Mouse (Mus musculus): ENCODE measurements around the gene Cdk9. TPM values are rescaled to one million over a fixed set of nuclear protein-coding genes. Genes with fewer than 3 reads are reported as not detected.

The Cdk9 gene
- polyA plus RNA-seq, 1 experiment from 2014 or later: 126 TPM

DNA sequence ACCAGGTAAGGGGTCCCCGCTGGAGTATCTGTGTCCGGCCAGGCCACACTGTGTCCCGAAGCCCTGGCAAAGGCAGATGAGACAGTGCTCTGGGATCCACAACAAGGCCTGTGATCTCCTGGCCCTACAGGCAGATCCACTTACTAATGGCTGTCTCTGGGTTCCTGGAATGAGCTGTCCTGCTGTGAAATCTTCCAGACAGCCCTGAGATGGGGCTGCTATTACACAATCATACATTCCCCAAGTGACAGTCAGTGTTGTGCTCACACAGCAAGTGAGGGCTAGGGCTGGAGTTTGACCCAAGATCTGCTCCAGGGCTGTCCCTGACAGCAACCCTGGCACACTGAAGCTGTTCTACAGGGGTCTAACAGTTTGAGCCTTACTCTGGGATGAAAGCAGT lies 27.1 kb downstream of the Cdk9 start:
- 97% methylated on average over 3 of the region's 3 CpGs for WGBS
- no peak overlapping the region for H3K9ac ChIP-seq
- H3K4me2 ChIP-seq (replicated peaks): no peak overlapping the region
- no peaks in the 10 kb centered on the region for H3K9me3 ChIP-seq
- H3K4me3 ChIP-seq: no peak overlapping the region
- H3K4me1 ChIP-seq: peaks cover 14% of the 10 kb centered on the region
- H3K36me3 ChIP-seq: peaks cover 59% of the 10 kb centered on the region
- H3K27me3 ChIP-seq: no peaks in the 10 kb centered on the region
- ATAC-seq (ENCODE audit: insufficient number of reproducible peaks, insufficient read depth, low FRiP score, low TSS enrichment): no peak
- H3K27ac ChIP-seq: no peak overlapping the region

DNA sequence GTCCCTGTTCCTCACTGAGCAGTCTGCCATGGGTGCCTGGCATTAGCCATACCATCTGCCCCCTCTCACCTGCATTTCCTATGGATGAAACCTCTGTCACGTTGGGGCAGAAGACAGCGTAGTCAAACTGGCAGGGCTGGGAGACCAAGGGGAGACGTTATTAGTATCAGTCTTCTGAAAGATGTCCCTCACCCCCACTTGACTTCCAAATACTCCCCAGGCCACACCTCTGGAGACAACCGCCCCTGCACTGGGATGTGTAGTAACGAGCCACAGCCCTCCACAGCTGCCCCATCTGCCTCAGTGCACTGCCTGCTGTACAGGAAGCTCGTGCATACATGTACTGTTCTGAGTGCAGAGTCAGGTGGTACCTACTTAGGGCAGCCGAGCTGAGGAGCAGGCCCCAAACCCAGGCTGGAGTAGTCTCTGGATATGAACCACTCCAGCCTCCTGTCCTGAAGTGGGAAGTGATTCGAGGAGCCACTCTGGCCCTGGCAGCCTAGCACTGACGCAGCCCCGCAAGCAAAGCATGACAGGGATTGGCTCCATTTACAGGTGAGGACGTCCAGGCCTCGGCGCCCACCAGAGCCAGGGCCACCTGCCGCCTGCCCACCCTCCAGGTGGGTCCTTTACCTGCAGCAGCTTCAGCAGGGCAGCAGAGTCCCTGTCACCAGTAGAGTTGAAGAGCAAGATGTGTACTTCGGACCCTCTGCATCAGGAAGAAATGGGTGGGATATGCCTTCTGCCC lies 28.0 kb downstream of the Cdk9 start:
- no peak for ATAC-seq (ENCODE audit: insufficient number of reproducible peaks, insufficient read depth, low FRiP score, low TSS enrichment)
- Histone ChIP-seq H3K9ac (no peak overlapping the region), H3K27me3 (no peaks in the 10 kb centered on the region), H3K36me3 (peaks cover 59% of the 10 kb centered on the region), H3K9me3 (no peaks in the 10 kb centered on the region), H3K4me2 (replicated peaks) (no peak overlapping the region), H3K4me3 (no peak overlapping the region), H3K4me1 (peaks cover 17% of the 10 kb centered on the region), H3K27ac (no peak overlapping the region)
- 92% methylated on average over 15 of the region's 15 CpGs for whole genome bisulfite sequencing

DNA sequence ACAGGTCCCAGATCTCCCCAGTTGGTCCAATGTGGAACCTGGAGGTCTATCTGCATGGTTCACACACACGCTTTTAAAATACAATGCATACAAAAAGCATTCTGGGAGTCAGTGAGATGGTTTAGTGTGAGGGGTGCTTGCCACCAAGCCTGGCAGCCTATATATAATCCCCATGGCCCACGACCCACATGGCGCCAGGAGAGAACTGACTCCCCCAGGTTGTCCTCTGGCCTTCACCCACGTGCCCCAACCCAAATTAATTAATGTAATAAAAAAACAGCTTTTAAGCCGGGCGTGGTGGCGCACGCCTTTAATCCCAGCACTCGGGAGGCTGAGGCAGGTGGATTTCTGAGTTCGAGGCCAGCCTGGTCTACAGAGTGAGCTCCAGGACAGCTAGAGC lies 29.2 kb downstream of the Cdk9 start:
- ATAC-seq (ENCODE audit: insufficient number of reproducible peaks, insufficient read depth, low FRiP score, low TSS enrichment): no peak
- no peak overlapping the region for H3K27ac ChIP-seq
- WGBS: 87% methylated on average over 10 of the region's 10 CpGs
- H3K4me3 ChIP-seq: no peak overlapping the region
- H3K27me3 ChIP-seq: no peaks in the 10 kb centered on the region
- H3K4me1 ChIP-seq: peaks cover 19% of the 10 kb centered on the region
- peaks cover 59% of the 10 kb centered on the region for H3K36me3 ChIP-seq
- H3K4me2 ChIP-seq (replicated peaks): no peak overlapping the region
- H3K9ac ChIP-seq: no peak overlapping the region
- no peaks in the 10 kb centered on the region for H3K9me3 ChIP-seq

DNA sequence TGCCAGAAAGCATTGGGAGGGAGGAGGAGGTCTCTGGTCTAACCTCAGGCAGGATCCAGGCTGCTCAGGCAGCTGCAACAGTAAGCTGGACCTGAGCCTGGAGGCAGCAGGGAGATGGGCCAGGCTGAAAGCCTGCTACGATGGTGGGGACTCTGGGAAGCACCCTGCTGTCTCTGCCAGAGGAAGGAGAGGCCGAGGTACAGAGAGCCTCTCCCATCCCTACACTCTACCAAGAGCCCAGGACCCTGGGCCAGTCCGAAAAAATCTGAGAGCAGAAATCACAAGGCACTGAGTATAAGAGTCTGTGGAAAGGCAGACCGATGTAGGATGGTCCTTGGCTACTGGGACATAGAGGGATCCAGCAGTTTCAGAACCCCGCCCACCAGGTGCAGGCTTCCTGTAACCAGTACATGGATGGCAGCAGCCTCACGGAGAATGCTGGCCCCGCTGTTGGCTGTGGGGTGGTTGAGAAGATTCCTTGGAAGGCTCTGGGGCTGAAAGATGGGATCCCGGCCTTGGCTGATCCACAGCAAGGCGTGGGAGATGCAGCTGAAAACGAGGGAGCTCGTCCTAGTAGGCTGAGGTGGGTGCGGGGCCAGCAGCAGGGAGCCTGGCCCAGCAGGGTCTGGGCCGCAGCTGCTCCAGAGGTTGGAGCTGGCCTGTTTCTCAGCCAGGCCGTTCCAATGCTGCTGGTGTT lies 30.0 kb downstream of the Cdk9 start:
- ATAC-seq (ENCODE audit: insufficient number of reproducible peaks, insufficient read depth, low FRiP score, low TSS enrichment): no peak
- H3K4me3 ChIP-seq: no peak overlapping the region
- 78% methylated on average over 14 of the region's 14 CpGs for WGBS
- H3K9ac ChIP-seq: no peak overlapping the region
- no peak overlapping the region for H3K4me2 ChIP-seq (replicated peaks)
- H3K27ac ChIP-seq: no peak overlapping the region
- peaks cover 19% of the 10 kb centered on the region for H3K4me1 ChIP-seq
- H3K27me3 ChIP-seq: no peaks in the 10 kb centered on the region
- peaks cover 57% of the 10 kb centered on the region for H3K36me3 ChIP-seq
- no peaks in the 10 kb centered on the region for H3K9me3 ChIP-seq

- Histone ChIP-seq H3K9ac (no peak overlapping the region), H3K4me3 (no peak overlapping the region), H3K27ac (no peak overlapping the region), H3K36me3 (peaks cover 46% of the 10 kb centered on the region), H3K27me3 (no peaks in the 10 kb centered on the region), H3K9me3 (no peaks in the 10 kb centered on the region), H3K4me2 (replicated peaks) (no peak overlapping the region), H3K4me1 (peaks cover 19% of the 10 kb centered on the region)
- ATAC-seq (ENCODE audit: insufficient number of reproducible peaks, insufficient read depth, low FRiP score, low TSS enrichment): no peak
- WGBS: 58% methylated on average over 6 of the region's 6 CpGs
These were observed 31.1 kb downstream of the Cdk9 start for GRCm38 (mm10) chr2:32681754-32682153.

- no peak for ATAC-seq (ENCODE audit: insufficient number of reproducible peaks, insufficient read depth, low FRiP score, low TSS enrichment)
These were observed 31.8 kb downstream of the Cdk9 start for GRCm38 (mm10) chr2:32680961-32681650.

GRCm38 (mm10) chr2:32680051-32680451 lies 32.8 kb downstream of the Cdk9 start:
- Histone ChIP-seq H3K4me1 (peaks cover 19% of the 10 kb centered on the region), H3K4me2 (replicated peaks) (no peak overlapping the region), H3K9ac (no peak overlapping the region), H3K36me3 (peaks cover 29% of the 10 kb centered on the region), H3K9me3 (no peaks in the 10 kb centered on the region), H3K27me3 (no peaks in the 10 kb centered on the region), H3K27ac (peak overlapping the region; percentile 55; the same call in 1 of the 2 replicates), H3K4me3 (no peak overlapping the region)
- WGBS: 50% methylated on average over 7 of the region's 7 CpGs
- no peak for ATAC-seq (ENCODE audit: insufficient number of reproducible peaks, insufficient read depth, low FRiP score, low TSS enrichment)

More at GRCm38 (mm10) chr2:32680961-32681650, 31.8 kb downstream of the Cdk9 start:
- peaks cover 40% of the 10 kb centered on the region for H3K36me3 ChIP-seq
- WGBS: 85% methylated on average over 19 of the region's 19 CpGs
- H3K9me3 ChIP-seq: no peaks in the 10 kb centered on the region
- H3K4me3 ChIP-seq: no peak overlapping the region
- no peak overlapping the region for H3K4me2 ChIP-seq (replicated peaks)
- H3K27me3 ChIP-seq: no peaks in the 10 kb centered on the region
- 0 out of 2 replicates have a peak overlapping the region, but pooled peaks have one; percentile 55 for H3K27ac ChIP-seq
- H3K9ac ChIP-seq: no peak overlapping the region
- H3K4me1 ChIP-seq: peaks cover 19% of the 10 kb centered on the region

- WGBS: 92% methylated on average over 7 of the region's 7 CpGs
- Histone ChIP-seq H3K4me3 (no peak overlapping the region), H3K36me3 (peaks cover 5% of the 10 kb centered on the region), H3K9me3 (no peaks in the 10 kb centered on the region), H3K4me1 (peaks cover 19% of the 10 kb centered on the region), H3K4me2 (replicated peaks) (no peak overlapping the region), H3K27ac (no peak overlapping the region), H3K27me3 (no peaks in the 10 kb centered on the region), H3K9ac (no peak overlapping the region)
- no peak for ATAC-seq (ENCODE audit: insufficient number of reproducible peaks, insufficient read depth, low FRiP score, low TSS enrichment)
These were observed 35.2 kb downstream of the Cdk9 start for GRCm38 (mm10) chr2:32677683-32678082.

- H3K4me1 ChIP-seq: peaks cover 16% of the 10 kb centered on the region
- no peak overlapping the region for H3K4me2 ChIP-seq (replicated peaks)
- no peaks in the 10 kb centered on the region for H3K9me3 ChIP-seq
- no peak overlapping the region for H3K4me3 ChIP-seq
- ATAC-seq (ENCODE audit: insufficient number of reproducible peaks, insufficient read depth, low FRiP score, low TSS enrichment): no peak
- no peaks in the 10 kb centered on the region for H3K27me3 ChIP-seq
- H3K9ac ChIP-seq: no peak overlapping the region
- no peak overlapping the region for H3K27ac ChIP-seq
- 87% methylated on average over 3 of the region's 3 CpGs for WGBS
- no peaks in the 10 kb centered on the region for H3K36me3 ChIP-seq
These were observed 36.1 kb downstream of the Cdk9 start for GRCm38 (mm10) chr2:32676821-32677220.

DNA sequence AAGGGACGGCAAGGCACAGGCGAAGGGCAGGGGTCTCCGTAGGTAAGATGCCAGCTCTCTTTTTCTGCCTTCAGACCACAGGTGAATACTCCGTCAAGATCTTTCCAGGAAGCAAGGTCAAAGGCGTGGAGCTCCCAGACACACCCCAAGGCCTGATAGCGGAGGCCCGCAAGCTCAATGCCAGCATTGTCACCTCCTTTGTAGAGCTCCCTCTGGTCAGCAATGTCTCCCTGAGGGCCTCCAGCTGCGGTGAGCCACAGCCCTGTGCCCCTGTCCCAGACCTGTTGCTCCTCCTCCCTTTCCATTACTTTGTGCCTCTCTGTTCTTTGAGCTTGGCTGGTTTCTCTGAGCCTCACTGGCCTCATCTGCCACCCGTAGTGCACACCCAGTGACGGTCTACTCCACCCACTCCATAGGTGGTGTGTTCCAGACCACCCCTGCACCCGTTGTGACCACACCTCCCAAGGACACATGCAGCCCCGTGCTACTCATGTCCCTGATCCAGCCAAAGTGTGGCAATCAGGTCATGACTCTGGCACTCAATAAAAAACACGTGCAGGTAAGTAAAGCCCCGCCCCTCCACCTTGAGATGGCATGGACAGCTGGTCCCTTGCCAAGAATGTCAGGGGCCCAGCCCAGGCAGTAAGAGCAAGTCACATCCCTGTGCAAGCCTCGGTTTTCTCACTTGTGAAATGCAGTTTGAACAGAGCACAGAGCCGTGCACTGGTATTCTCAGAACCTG lies 39.5 kb downstream of the Cdk9 start:
- Histone ChIP-seq H3K9me3 (no peaks in the 10 kb centered on the region), H3K4me3 (no peak overlapping the region), H3K9ac (no peak overlapping the region), H3K36me3 (no peaks in the 10 kb centered on the region), H3K4me2 (replicated peaks) (no peak overlapping the region), H3K4me1 (no peaks in the 10 kb centered on the region), H3K27ac (no peak overlapping the region), H3K27me3 (no peaks in the 10 kb centered on the region)
- 79% methylated on average over 16 of the region's 16 CpGs for WGBS
- ATAC-seq (ENCODE audit: insufficient number of reproducible peaks, insufficient read depth, low FRiP score, low TSS enrichment): no peak

GRCm38 (mm10) chr2:32671907-32672595 lies 40.8 kb downstream of the Cdk9 start:
- no peaks in the 10 kb centered on the region for H3K27me3 ChIP-seq
- no peaks in the 10 kb centered on the region for H3K9me3 ChIP-seq
- H3K9ac ChIP-seq: no peak overlapping the region
- no peak overlapping the region for H3K27ac ChIP-seq
- H3K36me3 ChIP-seq: no peaks in the 10 kb centered on the region
- H3K4me2 ChIP-seq (replicated peaks): no peak overlapping the region
- WGBS: 71% methylated on average over 9 of the region's 9 CpGs
- H3K4me3 ChIP-seq: no peak overlapping the region
- no peak for ATAC-seq (ENCODE audit: insufficient number of reproducible peaks, insufficient read depth, low FRiP score, low TSS enrichment)
- H3K4me1 ChIP-seq: no peaks in the 10 kb centered on the region

Data from embryonic facial prominence, embryonic 12.5 days (tissue).